Mouse (Mus musculus) liver, postnatal 0 days (tissue): ENCODE data around the gene Slc7a1. TPM values are rescaled to one million over a fixed set of nuclear protein-coding genes. Genes with fewer than 3 reads are reported as not detected.

Experiments used
- ATAC-seq: fragments of 200-750 bp; cut with Nextera tagmentation; 2 replicates; pipeline ENCODE4 v1.8.0; 2017; ENCODE audit warnings: mild to moderate bottlenecking, moderate library complexity
- DNase-seq: peaks from one replicate; pipeline ENCODE4 v3.0.0-alpha.2; 2016
- H3K27ac ChIP-seq: fragments of 300-500 bp; sonication (generic); 2 replicates; pipeline ENCODE4 v1.5.1; 2014; ENCODE audit warnings: antibody characterized with exemption, moderate library complexity, mild to moderate bottlenecking, low read depth
- H3K27me3 ChIP-seq: fragments of 300-500 bp; sonication (generic); 2 replicates; pipeline ENCODE4 v1.6.1; 2014; ENCODE audit warnings: low read length, control low read depth, mixed read lengths; ENCODE audit not compliant: insufficient read depth
- H3K36me3 ChIP-seq: fragments of 300-500 bp; sonication (generic); replicated peaks from 2 replicates; pipeline ENCODE4 v1.6.1; 2014; ENCODE audit warnings: mild to moderate bottlenecking, control low read depth, low read length, moderate library complexity, mixed read lengths; ENCODE audit not compliant: insufficient read depth
- H3K4me1 ChIP-seq: fragments of 300-500 bp; sonication (generic); 2 replicates; pipeline ENCODE4 v1.6.1; 2014; ENCODE audit warnings: antibody characterized with exemption, mild to moderate bottlenecking, control low read depth; ENCODE audit not compliant: insufficient read depth
- H3K4me2 ChIP-seq: fragments of 300-500 bp; sonication (generic); 2 replicates; pipeline ENCODE4 v1.6.1; 2014; ENCODE audit warnings: low read depth, mild to moderate bottlenecking, low read length, moderate library complexity, mixed read lengths
- H3K4me3 ChIP-seq: fragments of 300-500 bp; sonication (generic); 2 replicates; pipeline ENCODE4 v1.5.1; 2014; ENCODE audit warnings: low read depth, low read length
- H3K9ac ChIP-seq: fragments of 300-500 bp; sonication (generic); replicated peaks from 2 replicates; pipeline ENCODE4 v1.6.1; 2014; ENCODE audit warnings: mild to moderate bottlenecking, moderate library complexity
- H3K9me3 ChIP-seq: fragments of 300-500 bp; sonication (generic); 2 replicates; pipeline ENCODE4 v1.6.1; 2016; ENCODE audit warnings: mild to moderate bottlenecking, control low read depth, low read length, mixed read lengths
- CTCF ChIP-seq: sonication (generic); IDR thresholded peaks from 2 replicates; pipeline ENCODE4 v1.5.1; 2016; ENCODE audit warnings: antibody characterized with exemption, low read depth
- EP300 ChIP-seq: IDR thresholded peaks from 2 replicates; pipeline ENCODE4 v1.6.1; 2016; ENCODE audit warnings: antibody characterized with exemption, low read depth, mild to moderate bottlenecking
- WGBS: fragments of 180-500 bp; shearing (Covaris S2); extraction: QIAGEN DNeasy Blood & Tissue Kit; methylation state at CpG from one replicate; pipeline ENCODE4 v1.1.7; 2014; ENCODE audit not compliant: insufficient replicate concordance; 5-methylcytosine and 5-hydroxymethylcytosine counted together
- polyA plus RNA-seq: library from polyadenylated mRNA; unstranded; fragments of >200 nt; fragmentation: Nextera tagmentation; extraction: Ambion mirVana; gene quantifications from 2 replicates; pipeline ENCODE4 v1.2.1, GENCODE M21; 2015

The Slc7a1 gene
- polyA plus RNA-seq, 1 experiment from 2014 or later, result 6.5 TPM

DNA sequence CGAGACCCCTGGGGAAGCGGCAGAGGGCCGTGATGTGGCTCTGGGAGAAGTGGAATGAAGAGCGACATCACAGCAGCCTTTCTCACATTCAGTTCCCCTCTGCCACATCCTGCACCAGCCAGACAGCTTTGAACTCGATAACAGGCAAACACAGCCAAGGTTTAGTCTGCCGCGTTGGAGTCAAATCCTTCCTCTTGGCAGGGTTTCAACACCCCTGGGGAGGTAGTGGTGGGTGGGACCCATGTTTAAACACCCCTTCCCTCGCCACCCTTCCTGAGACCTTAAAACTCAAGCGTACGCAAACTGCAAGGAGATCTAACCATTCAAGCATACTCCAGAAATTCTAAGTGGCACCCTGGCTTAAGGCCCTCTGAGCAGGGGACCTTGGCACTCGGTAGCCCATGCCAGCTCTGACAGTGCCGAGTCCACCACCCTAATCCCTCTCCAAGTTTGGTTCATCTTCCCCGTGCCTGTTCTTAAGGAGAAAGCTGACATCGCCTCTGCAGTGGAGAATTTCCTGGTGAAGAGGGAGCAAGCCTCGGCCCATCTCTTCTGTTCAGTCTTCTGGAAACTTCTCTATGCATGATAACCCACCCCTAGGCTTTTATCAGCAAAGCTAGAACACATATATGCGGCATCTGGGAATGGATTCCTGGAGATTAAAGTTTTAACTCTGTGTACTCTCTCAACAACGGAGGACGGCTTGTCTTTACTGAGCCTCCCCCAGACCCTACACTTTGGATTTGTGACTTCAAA lies 11.3 kb downstream of the Slc7a1 start:
- H3K9ac ChIP-seq, result no peak overlapping the region
- 0 out of 2 replicates have a peak, but pooled peaks cover 4% of the 10 kb centered on the region for H3K9me3 ChIP-seq
- H3K4me2 ChIP-seq, result peak overlapping the region; percentile 47
- TF ChIP-seq CTCF, result no peak
- TF ChIP-seq EP300, result no peak
- DNase-seq, result no peak
- 76% methylated on average over 18 of the region's 18 CpGs for WGBS
- H3K27me3 ChIP-seq, result no peaks in the 10 kb centered on the region
- peaks cover 4% of the 10 kb centered on the region; the same call in 1 of the 2 replicates for H3K36me3 ChIP-seq
- H3K4me3 ChIP-seq, result no peak overlapping the region
- peaks cover 4% of the 10 kb centered on the region; the same call in 1 of the 2 replicates for H3K4me1 ChIP-seq
- peak overlapping the region; percentile 46; the same call in 1 of the 2 replicates for H3K27ac ChIP-seq
- ATAC-seq, result peak; percentile 68

DNA sequence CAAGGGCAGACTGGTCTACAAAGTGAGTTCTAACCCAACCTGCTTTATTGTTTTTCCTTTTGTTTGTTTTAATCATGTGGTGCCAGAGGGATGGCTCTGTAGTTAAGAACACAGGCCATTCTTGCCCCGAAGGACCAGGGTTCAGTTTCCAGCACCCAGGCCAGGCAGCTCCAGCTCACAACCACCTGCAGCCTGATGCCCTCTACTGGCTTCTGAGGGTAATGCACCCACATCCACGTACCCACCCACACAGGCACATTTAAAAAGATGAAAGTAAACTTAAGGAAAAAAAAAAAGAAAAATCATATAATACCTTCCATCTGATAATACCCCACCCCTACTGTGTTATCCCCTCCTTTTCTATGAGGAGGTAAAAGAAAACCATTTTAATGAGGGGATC lies 11.9 kb downstream of the Slc7a1 start:
- WGBS, result 94% methylated on average over 2 of the region's 2 CpGs

DNA sequence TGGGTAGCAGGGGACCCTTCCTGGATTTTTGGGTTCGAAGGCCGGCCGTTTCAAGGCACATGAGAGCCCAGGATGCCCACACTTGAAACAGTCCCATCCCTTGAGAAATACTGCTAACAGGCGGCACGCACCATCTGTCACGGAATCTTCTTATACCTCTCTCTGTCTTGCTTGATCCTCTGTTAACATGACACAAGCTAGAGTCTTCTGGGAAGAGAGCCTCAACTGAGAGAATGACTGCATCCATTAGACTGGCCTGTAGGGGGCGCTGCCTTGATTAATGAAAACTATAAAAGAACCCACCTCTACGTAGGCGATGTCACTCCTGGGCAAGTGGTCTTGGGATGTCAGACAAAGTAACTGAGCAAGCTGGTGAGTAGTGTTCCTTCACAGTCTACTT lies 13.2 kb downstream of the Slc7a1 start:
- H3K9ac ChIP-seq, result no peak overlapping the region
- no peak overlapping the region for H3K4me3 ChIP-seq
- 84% methylated on average over 9 of the region's 9 CpGs for WGBS
- ATAC-seq (no peak), DNase-seq (peak; percentile 31)
- no peak overlapping the region for H3K4me2 ChIP-seq
- no peaks in the 10 kb centered on the region for H3K27me3 ChIP-seq
- TF ChIP-seq EP300 (no peak), CTCF (peak; percentile 62)
- H3K4me1 ChIP-seq, result peaks cover 4% of the 10 kb centered on the region; the same call in 1 of the 2 replicates
- H3K27ac ChIP-seq, result no peak overlapping the region
- 0 out of 2 replicates have a peak, but pooled peaks cover 4% of the 10 kb centered on the region for H3K36me3 ChIP-seq
- 0 out of 2 replicates have a peak, but pooled peaks cover 4% of the 10 kb centered on the region for H3K9me3 ChIP-seq

More for the DNA sequence above, 11.9 kb downstream of the Slc7a1 start:
- Histone ChIP-seq H3K36me3 (0 out of 2 replicates have a peak, but pooled peaks cover 4% of the 10 kb centered on the region), H3K9ac (no peak overlapping the region), H3K9me3 (0 out of 2 replicates have a peak, but pooled peaks cover 4% of the 10 kb centered on the region), H3K4me2 (no peak overlapping the region), H3K4me3 (no peak overlapping the region), H3K27me3 (no peaks in the 10 kb centered on the region), H3K27ac (no peak overlapping the region), H3K4me1 (peaks cover 4% of the 10 kb centered on the region; the same call in 1 of the 2 replicates)
- DNase-seq (no peak), ATAC-seq (no peak)
- TF ChIP-seq CTCF (peak; percentile 58), EP300 (no peak)

DNA sequence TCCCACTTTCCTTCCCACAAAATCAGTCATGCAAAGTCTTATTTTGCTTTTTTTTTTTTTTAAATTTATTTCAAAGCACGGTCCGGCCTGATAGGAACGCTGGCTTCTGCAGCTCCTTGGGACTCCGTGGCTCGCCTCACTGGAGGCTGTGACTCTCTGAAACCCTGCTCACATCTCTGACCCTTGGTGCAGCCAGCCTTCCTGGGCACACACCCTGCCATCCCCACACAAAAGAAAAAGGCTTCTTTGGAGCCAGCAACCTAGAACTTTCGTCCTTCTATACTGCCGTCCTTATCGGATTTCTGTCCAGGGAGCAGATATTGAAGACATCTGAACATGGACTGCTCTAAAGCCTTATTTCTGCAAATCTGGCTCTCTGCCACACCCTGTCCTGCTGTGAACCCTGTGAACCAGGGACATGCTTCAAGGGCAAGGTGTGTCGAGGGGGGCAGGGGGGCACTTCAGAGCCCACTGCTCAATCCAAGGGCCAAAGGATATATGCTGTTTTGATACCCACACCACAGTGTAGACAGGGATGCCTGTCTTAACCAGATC lies 15.1 kb downstream of the Slc7a1 start:
- TF ChIP-seq EP300 (no peak), CTCF (no peak)
- H3K9ac ChIP-seq, result no peak overlapping the region
- H3K4me2 ChIP-seq, result no peak overlapping the region
- ATAC-seq (no peak), DNase-seq (no peak)
- 0 out of 2 replicates have a peak, but pooled peaks cover 4% of the 10 kb centered on the region for H3K36me3 ChIP-seq
- H3K4me3 ChIP-seq, result no peak overlapping the region
- H3K27ac ChIP-seq, result no peak overlapping the region
- H3K27me3 ChIP-seq, result no peaks in the 10 kb centered on the region
- WGBS, result 88% methylated on average over 9 of the region's 9 CpGs
- peaks cover 4% of the 10 kb centered on the region; the same call in 1 of the 2 replicates for H3K4me1 ChIP-seq
- H3K9me3 ChIP-seq, result 0 out of 2 replicates have a peak, but pooled peaks cover 4% of the 10 kb centered on the region

DNA sequence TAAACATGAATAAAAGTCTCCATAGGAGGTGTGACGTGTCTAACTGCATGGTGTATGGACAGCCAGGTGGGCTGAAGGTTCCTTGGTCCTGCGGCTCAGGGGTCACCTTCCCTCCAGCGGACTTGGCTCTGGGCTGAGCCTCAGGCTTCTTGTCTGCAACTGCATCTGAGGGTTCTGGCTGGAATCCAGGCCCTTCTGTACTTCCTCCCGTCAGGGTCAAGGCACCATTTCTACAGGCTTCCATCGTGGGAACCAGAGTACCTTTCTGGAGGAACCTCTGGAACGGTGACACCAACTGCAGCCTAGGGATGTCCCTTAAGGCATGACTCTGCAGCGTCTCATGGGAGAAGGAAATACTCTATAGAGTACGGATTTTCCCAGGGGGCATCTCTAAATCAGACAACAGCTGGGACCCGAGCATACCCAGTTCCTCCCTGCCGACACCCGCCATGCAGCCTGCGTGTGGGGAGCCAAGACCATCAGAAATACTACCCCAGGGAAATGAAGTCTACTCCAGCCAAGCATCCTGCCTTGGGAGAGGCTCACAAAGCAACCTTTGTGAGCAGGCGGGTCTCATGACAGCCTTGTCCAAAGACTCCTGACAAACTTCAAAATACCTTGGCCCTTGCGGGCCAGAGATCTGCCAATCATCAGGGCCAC lies 15.7 kb downstream of the Slc7a1 start:
- peaks cover 4% of the 10 kb centered on the region; the same call in 1 of the 2 replicates for H3K4me1 ChIP-seq
- no peak for TF ChIP-seq CTCF
- TF ChIP-seq EP300, result no peak
- H3K36me3 ChIP-seq, result 0 out of 2 replicates have a peak, but pooled peaks cover 4% of the 10 kb centered on the region
- DNase-seq (no peak), ATAC-seq (no peak)
- H3K27ac ChIP-seq, result no peak overlapping the region
- no peak overlapping the region for H3K9ac ChIP-seq
- 74% methylated on average over 14 of the region's 14 CpGs for WGBS
- H3K27me3 ChIP-seq, result no peaks in the 10 kb centered on the region
- H3K4me3 ChIP-seq, result no peak overlapping the region
- no peak overlapping the region for H3K4me2 ChIP-seq
- 0 out of 2 replicates have a peak, but pooled peaks cover 4% of the 10 kb centered on the region for H3K9me3 ChIP-seq

DNA sequence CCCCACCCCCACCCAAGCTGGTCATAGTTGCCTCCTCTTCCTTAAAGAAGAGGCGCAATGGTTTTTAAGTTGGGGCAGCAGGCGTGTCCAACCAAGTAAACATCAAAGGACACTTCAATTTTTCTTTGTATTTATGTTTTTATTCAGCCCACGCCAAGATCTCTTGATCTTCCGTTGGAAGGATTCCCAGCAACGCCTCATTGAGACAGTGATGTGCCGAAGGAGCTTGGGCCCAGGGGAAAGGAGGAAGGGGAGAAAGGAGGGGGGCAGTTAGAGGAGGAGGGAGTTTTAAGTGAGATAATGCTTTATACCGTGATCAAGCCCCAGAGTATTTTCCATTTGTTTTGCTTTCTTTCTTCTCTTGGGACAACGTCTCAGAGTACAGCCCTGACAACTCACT lies 18.6 kb downstream of the Slc7a1 start:
- Histone ChIP-seq H3K9me3 (peaks cover 3% of the 10 kb centered on the region; the same call in 1 of the 2 replicates), H3K36me3 (peaks cover under 1% of the 10 kb centered on the region; the same call in 1 of the 2 replicates), H3K27ac (no peak overlapping the region), H3K4me3 (no peak overlapping the region), H3K27me3 (no peaks in the 10 kb centered on the region), H3K4me1 (0 out of 2 replicates have a peak, but pooled peaks cover 2% of the 10 kb centered on the region), H3K9ac (no peak overlapping the region), H3K4me2 (no peak overlapping the region)
- no peak for ATAC-seq
- DNase-seq, result no peak
- TF ChIP-seq EP300 (no peak), CTCF (no peak)
- 93% methylated on average over 8 of the region's 8 CpGs for WGBS
